Mouse (Mus musculus) stomach, embryonic 14.5 days (tissue): ENCODE data around the gene Tpcn2. TPM values are rescaled to one million over a fixed set of nuclear protein-coding genes. Genes with fewer than 3 reads are reported as not detected.

Experiments
- ATAC-seq: fragments of 200-750 bp; cut with Nextera tagmentation; 2 replicates; pipeline ENCODE4 v1.8.0; 2017; ENCODE audit warnings: low read depth, moderate TSS enrichment; ENCODE audit not compliant: insufficient number of reproducible peaks, insufficient read depth, low FRiP score
- H3K27ac ChIP-seq: fragments of 300-500 bp; sonication (generic); 2 replicates; pipeline ENCODE4 v1.5.1; 2014; ENCODE audit warnings: mild to moderate bottlenecking, low read length, moderate library complexity, mixed read lengths
- H3K27me3 ChIP-seq: fragments of 300-500 bp; sonication (generic); 2 replicates; pipeline ENCODE4 v1.6.1; 2014; ENCODE audit warnings: low read length, control low read depth, mixed read lengths; ENCODE audit not compliant: control insufficient read depth, insufficient read depth
- H3K36me3 ChIP-seq: fragments of 300-500 bp; sonication (generic); 2 replicates; pipeline ENCODE4 v1.6.1; 2014; ENCODE audit warnings: mild to moderate bottlenecking, control low read depth, low read length, moderate library complexity, mixed read lengths; ENCODE audit not compliant: control insufficient read depth, insufficient read depth
- H3K4me1 ChIP-seq: fragments of 300-500 bp; sonication (generic); 2 replicates; pipeline ENCODE4 v1.6.1; 2014; ENCODE audit warnings: low read length, control low read depth, mixed read lengths; ENCODE audit not compliant: control insufficient read depth, insufficient read depth
- H3K4me2 ChIP-seq: fragments of 300-500 bp; sonication (generic); replicated peaks from 2 replicates; pipeline ENCODE4 v1.6.1; 2014; ENCODE audit warnings: low read depth, low read length, control low read depth
- H3K4me3 ChIP-seq: fragments of 300-500 bp; sonication (generic); 2 replicates; pipeline ENCODE4 v1.5.1; 2014; ENCODE audit warnings: low read depth, low read length, control low read depth
- H3K9ac ChIP-seq: fragments of 300-500 bp; sonication (generic); replicated peaks from 2 replicates; pipeline ENCODE4 v1.6.1; 2014; ENCODE audit warnings: low read depth, mild to moderate bottlenecking, control low read depth, low read length, moderate library complexity, mixed read lengths
- H3K9me3 ChIP-seq: fragments of 300-500 bp; sonication (generic); 2 replicates; pipeline ENCODE4 v1.6.1; 2016; ENCODE audit warnings: low read depth, low read length, control low read depth; ENCODE audit not compliant: control insufficient read depth
- WGBS: fragments of 180-500 bp; shearing (Covaris S2); extraction: QIAGEN DNeasy Blood & Tissue Kit; methylation state at CpG from one replicate; pipeline ENCODE4 v1.1.7; 2014; 5-methylcytosine and 5-hydroxymethylcytosine counted together
- polyA plus RNA-seq: library from polyadenylated mRNA; unstranded; fragments of >200 nt; fragmentation: Nextera tagmentation; extraction: Ambion mirVana; gene quantifications from 2 replicates; pipeline ENCODE4 v1.2.1, GENCODE M21; 2014

Tpcn2 gene
- polyA plus RNA-seq, 1 experiment from 2014 or later: 5.3 TPM

DNA sequence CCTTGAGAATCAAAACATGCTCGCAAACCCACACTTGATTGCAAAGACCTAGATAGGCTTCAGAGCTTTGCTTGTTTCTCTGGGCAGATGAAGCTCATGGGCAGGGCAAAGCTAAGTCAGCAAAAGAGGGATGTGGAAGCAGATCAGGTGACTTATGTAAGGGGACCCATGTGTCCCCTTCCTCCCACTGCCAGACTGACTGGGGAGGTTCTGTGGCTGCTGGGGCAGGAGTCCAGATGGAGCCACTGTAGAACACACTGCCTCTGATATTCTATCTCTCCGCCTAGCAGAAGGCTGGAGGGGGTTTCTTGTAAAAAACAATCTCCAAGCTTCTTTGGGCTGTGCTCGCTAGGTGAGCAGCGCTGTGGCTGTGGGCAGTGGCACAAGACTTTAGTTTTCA lies 128.1 kb downstream of the Tpcn2 start:
- peaks cover 5% of the 10 kb centered on the region; the same call in 1 of the 2 replicates for H3K4me1 ChIP-seq

GRCm38 (mm10) chr7:145154066-145154465 lies 129.7 kb downstream of the Tpcn2 start:
- no peaks in the 10 kb centered on the region for H3K36me3 ChIP-seq
- ATAC-seq: no peak
- no peaks in the 10 kb centered on the region for H3K27me3 ChIP-seq
- H3K27ac ChIP-seq: no peak overlapping the region
- WGBS: 80% methylated on average over 1 of the region's 1 CpGs
- H3K4me1 ChIP-seq: no peaks in the 10 kb centered on the region
- H3K4me2 ChIP-seq: no peak overlapping the region
- no peak overlapping the region for H3K9ac ChIP-seq
- no peak overlapping the region for H3K4me3 ChIP-seq
- no peaks in the 10 kb centered on the region for H3K9me3 ChIP-seq

More for the DNA sequence above, 128.1 kb downstream of the Tpcn2 start:
- Histone ChIP-seq H3K9ac (no peak overlapping the region), H3K27ac (no peak overlapping the region), H3K4me2 (no peak overlapping the region), H3K27me3 (no peaks in the 10 kb centered on the region), H3K9me3 (no peaks in the 10 kb centered on the region), H3K4me3 (no peak overlapping the region), H3K36me3 (no peaks in the 10 kb centered on the region)
- ATAC-seq: no peak
- 85% methylated on average over 4 of the region's 4 CpGs for WGBS

DNA sequence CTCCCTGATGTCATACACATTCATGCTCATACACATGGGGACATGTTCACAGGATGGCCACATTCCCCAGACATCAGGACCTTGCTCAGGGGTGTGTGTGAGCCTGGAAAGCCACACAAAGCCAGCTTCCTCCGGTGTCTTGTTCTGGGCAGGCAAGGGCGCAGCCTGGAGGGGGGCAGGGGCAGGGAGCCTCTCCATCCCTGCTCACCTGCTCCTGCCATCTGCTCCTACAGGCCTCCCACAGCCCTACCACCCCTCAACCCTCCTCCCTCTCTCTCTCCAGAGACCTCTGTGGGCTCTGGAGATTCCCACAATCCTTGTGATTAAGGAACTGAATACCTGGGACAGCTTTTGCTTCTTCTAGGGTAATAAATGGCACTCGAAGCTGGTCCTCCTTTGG lies 132.0 kb downstream of the Tpcn2 start:
- Histone ChIP-seq H3K4me3 (no peak overlapping the region), H3K36me3 (no peaks in the 10 kb centered on the region), H3K27me3 (no peaks in the 10 kb centered on the region), H3K4me2 (no peak overlapping the region), H3K9me3 (no peaks in the 10 kb centered on the region), H3K9ac (no peak overlapping the region), H3K4me1 (no peaks in the 10 kb centered on the region), H3K27ac (no peak overlapping the region)
- no peak for ATAC-seq
- WGBS: 79% methylated on average over 3 of the region's 3 CpGs

DNA sequence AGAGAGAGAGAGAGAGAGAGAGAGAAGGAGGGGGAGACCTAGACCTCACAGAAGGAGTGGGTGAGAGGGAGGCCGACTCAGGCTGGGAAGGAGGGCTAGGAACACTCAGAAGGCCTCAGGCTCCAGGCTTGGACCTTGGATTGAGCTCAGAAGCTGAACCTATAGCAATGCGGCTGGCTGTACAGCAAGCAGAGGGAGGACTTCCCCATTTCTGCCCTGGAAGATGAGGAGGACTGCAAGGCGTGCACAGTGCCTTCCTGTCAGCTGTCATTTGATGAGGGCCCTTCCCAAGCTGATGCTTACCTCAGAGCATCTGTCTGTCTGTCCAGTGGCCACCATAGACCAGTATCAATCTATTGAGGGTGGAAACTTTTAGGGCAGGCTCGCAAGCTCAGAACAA lies 134.9 kb downstream of the Tpcn2 start:
- H3K36me3 ChIP-seq: no peaks in the 10 kb centered on the region
- no peaks in the 10 kb centered on the region for H3K4me1 ChIP-seq
- H3K4me3 ChIP-seq: no peak overlapping the region
- no peak overlapping the region for H3K9ac ChIP-seq
- no peak for ATAC-seq
- no peak overlapping the region for H3K4me2 ChIP-seq
- H3K27ac ChIP-seq: no peak overlapping the region
- H3K27me3 ChIP-seq: no peaks in the 10 kb centered on the region
- H3K9me3 ChIP-seq: no peaks in the 10 kb centered on the region
- 74% methylated on average over 4 of the region's 4 CpGs for WGBS

- H3K27ac ChIP-seq: no peak overlapping the region
- H3K9ac ChIP-seq: no peak overlapping the region
- H3K4me3 ChIP-seq: no peak overlapping the region
- 80% methylated on average over 5 of the region's 5 CpGs for WGBS
- no peak overlapping the region for H3K4me2 ChIP-seq
- H3K27me3 ChIP-seq: no peaks in the 10 kb centered on the region
- no peaks in the 10 kb centered on the region for H3K9me3 ChIP-seq
- no peak for ATAC-seq
- no peaks in the 10 kb centered on the region for H3K4me1 ChIP-seq
- no peaks in the 10 kb centered on the region for H3K36me3 ChIP-seq
Observed at GRCm38 (mm10) chr7:145147973-145148698, 135.7 kb downstream of the Tpcn2 start.

DNA sequence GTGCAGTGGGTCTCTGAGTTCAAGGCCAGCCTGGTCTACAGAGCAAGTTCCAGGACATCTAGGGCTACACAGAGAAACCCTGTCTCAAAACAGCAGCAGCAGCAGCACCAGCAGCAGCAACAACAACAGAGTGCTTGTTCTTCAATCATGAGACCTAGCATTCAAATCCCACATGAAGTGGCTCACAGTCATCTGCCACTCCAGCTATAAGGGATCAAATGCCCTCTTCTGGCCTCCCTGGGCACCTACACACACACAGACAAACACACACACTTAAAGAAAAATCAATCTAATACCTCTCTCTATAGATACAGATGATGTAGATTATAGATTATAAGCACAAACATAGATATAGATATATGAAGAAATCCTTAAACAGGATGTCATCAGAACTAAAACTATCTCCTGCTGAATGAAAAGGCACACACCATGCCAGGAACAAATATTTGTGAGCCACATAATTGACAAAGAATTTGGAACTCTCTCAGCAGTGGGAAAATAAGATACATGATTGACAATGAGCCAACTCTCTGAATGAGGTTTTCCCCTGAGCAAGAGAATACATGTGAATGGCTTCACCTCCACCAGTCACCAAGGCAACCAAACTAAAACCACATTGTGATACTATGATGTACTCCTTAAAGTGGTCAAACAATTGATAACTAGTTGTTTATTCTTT lies 137.4 kb downstream of the Tpcn2 start:
- no peak for ATAC-seq
- Histone ChIP-seq H3K4me3 (no peak overlapping the region), H3K9me3 (no peaks in the 10 kb centered on the region), H3K27me3 (no peaks in the 10 kb centered on the region), H3K4me1 (no peaks in the 10 kb centered on the region), H3K9ac (no peak overlapping the region), H3K4me2 (no peak overlapping the region), H3K36me3 (no peaks in the 10 kb centered on the region), H3K27ac (no peak overlapping the region)

DNA sequence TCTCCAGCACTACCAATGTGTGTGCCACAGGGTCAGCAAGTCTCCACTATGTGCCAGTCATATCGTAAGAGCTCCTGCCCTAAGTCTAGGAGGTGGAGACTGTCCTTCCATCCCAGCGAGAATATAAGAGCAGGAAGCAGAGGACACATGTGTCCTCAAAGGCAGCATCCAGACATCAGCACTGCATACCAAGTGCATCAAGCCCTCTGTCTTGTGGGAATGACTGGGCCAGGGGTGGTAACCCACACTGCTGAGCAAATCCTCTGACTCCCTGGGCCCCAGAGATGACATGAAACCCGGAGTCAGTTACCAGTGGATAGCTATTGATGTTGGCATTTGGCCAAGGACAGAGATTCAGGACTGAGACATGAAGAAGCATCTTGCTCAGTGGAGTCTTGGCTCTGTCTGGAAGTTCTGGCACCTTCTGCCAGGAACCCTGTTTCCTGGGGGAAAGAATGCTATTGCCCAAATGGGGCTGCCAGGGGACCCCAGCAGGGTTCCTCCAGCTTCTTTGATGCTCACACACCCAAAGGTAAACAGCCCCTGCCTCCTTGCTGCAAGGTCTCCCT lies 140.2 kb downstream of the Tpcn2 start:
- Histone ChIP-seq H3K4me1 (no peaks in the 10 kb centered on the region), H3K9me3 (peaks cover 4% of the 10 kb centered on the region; the same call in 1 of the 2 replicates), H3K4me2 (no peak overlapping the region), H3K4me3 (no peak overlapping the region), H3K27me3 (no peaks in the 10 kb centered on the region), H3K9ac (no peak overlapping the region), H3K27ac (no peak overlapping the region), H3K36me3 (no peaks in the 10 kb centered on the region)
- ATAC-seq: no peak
- WGBS: 63% methylated on average over 3 of the region's 3 CpGs

- H3K9ac ChIP-seq: no peak overlapping the region
- H3K27me3 ChIP-seq: no peaks in the 10 kb centered on the region
- H3K4me2 ChIP-seq: no peak overlapping the region
- no peaks in the 10 kb centered on the region for H3K36me3 ChIP-seq
- peaks cover 6% of the 10 kb centered on the region; the same call in 1 of the 2 replicates for H3K9me3 ChIP-seq
- 45% methylated on average over 2 of the region's 2 CpGs for WGBS
- no peak overlapping the region for H3K4me3 ChIP-seq
- no peak overlapping the region for H3K27ac ChIP-seq
- no peak for ATAC-seq
- no peaks in the 10 kb centered on the region for H3K4me1 ChIP-seq
Observed at GRCm38 (mm10) chr7:145140656-145141055, 143.2 kb downstream of the Tpcn2 start.
